Mouse (Mus musculus) limb, embryonic 15.5 days (tissue): ENCODE results near the gene Rabggtb. TPM values are rescaled to one million over a fixed set of nuclear protein-coding genes. Genes with fewer than 3 reads are reported as not detected.

Experiments used
- ATAC-seq: fragments of 200-750 bp; cut with Nextera tagmentation; 2 replicates; pipeline ENCODE4 v1.8.0; 2017; ENCODE audit warnings: low read depth, moderate TSS enrichment; ENCODE audit not compliant: insufficient number of reproducible peaks, low FRiP score, low TSS enrichment
- H3K27ac ChIP-seq: fragments of 300-500 bp; sonication (generic); 2 replicates; pipeline ENCODE4 v1.5.1; 2015; ENCODE audit warnings: moderate library complexity, mild to moderate bottlenecking, inconsistent platforms
- H3K27me3 ChIP-seq: fragments of 300-500 bp; sonication (generic); 2 replicates; pipeline ENCODE4 v1.6.1; 2015; ENCODE audit warnings: inconsistent platforms
- H3K36me3 ChIP-seq: fragments of 300-500 bp; sonication (generic); 2 replicates; pipeline ENCODE4 v1.6.1; 2015; ENCODE audit warnings: inconsistent platforms
- H3K4me1 ChIP-seq: fragments of 300-500 bp; sonication (generic); 2 replicates; pipeline ENCODE4 v1.6.1; 2015; ENCODE audit warnings: inconsistent platforms
- H3K4me2 ChIP-seq: fragments of 300-500 bp; sonication (generic); 2 replicates; pipeline ENCODE4 v1.6.1; 2015; ENCODE audit warnings: mild to moderate bottlenecking, inconsistent platforms
- H3K4me3 ChIP-seq: fragments of 300-500 bp; sonication (generic); 2 replicates; pipeline ENCODE4 v1.5.1; 2015; ENCODE audit warnings: mild to moderate bottlenecking, inconsistent platforms
- H3K9ac ChIP-seq: fragments of 300-500 bp; sonication (generic); 2 replicates; pipeline ENCODE4 v1.6.1; 2015; ENCODE audit warnings: inconsistent platforms
- H3K9me3 ChIP-seq: fragments of 300-500 bp; sonication (generic); 2 replicates; pipeline ENCODE4 v1.6.1; 2016; ENCODE audit warnings: inconsistent platforms
- WGBS: fragments of 180-500 bp; shearing (Covaris S2); methylation state at CpG from one replicate; pipeline ENCODE4 v1.1.7; 2015; 5-methylcytosine and 5-hydroxymethylcytosine counted together
- polyA plus RNA-seq: library from polyadenylated mRNA; unstranded; fragments of >200 nt; fragmentation: Nextera tagmentation; extraction: Ambion mirVana; gene quantifications from 2 replicates; pipeline ENCODE4 v1.2.1, GENCODE M21; 2015

Gene Rabggtb
- polyA plus RNA-seq, 1 experiment from 2014 or later, result 49.6 TPM

DNA sequence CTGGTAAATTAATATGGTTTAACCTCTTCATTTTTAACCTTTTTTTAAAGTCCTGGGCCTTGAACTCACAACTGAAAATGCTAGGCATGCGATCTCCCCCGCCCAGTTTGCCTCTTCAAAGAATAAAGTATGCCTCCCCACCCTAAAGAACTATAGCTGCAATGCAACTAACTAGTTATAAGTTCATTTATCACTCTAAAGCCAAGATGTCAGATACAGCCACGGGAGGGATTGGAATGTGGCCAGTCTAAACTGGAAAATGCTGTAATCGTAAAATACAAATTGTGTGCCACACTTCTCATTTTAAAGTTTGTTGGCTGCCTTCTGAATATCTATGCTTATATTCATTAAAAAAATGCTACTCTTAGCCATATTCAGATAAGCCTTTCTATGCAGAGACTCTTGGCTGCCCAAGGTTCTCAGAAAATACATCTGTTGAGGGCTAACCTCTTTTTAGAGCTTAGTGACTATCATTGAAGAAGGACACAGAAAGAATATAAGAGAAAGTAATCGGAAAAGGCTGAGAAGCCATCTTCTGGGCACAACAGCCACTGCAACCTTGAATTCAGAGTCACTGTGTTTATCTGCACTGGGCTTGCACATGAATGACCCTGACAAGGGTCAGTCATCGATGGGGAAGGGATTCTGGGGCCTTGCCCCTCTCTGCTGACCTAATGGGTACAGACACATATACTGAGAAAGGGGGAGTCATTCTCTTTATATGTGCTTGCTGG is 868 bp upstream of the Rabggtb start:
- Histone ChIP-seq H3K4me3 (peak overlapping the region; percentile 84), H3K4me2 (peak overlapping the region; percentile 72), H3K27ac (peak overlapping the region; percentile 97), H3K4me1 (peaks cover 36% of the 10 kb centered on the region), H3K9me3 (no peaks in the 10 kb centered on the region), H3K27me3 (no peaks in the 10 kb centered on the region), H3K9ac (peak overlapping the region; percentile 54), H3K36me3 (peaks cover 28% of the 10 kb centered on the region)
- ATAC-seq, result no peak
- WGBS, result 39% methylated on average over 6 of the region's 6 CpGs

DNA sequence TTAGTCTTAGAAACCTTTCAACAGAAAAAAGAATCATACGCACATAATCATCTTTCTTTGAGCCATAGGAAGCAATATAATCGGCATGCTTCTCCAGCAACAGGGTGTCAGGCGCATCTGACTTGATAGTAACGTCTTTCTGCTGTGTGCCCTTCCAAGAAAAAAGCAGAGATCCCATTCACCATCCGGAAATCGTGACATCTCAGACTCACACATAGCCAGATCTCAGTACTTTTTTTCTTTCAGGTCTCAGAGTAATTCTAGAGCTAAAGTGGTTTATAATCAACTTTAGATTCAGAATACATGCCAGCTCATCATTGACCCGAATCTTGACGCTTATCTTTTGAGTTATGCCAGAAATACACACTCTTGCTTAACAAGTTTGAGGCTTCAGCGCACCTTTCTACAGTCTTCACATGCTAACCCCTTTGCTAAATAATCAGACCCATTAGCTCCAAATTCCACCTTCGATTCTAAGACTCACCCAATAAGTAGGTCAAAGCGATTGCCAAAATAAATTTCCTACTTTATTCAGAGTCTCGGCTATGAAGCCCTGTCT is 848 bp downstream of the Rabggtb start:
- no peak for ATAC-seq
- H3K4me1 ChIP-seq, result peaks cover 37% of the 10 kb centered on the region
- peaks cover 42% of the 10 kb centered on the region for H3K36me3 ChIP-seq
- H3K4me3 ChIP-seq, result peak overlapping the region; percentile 84
- H3K9me3 ChIP-seq, result no peaks in the 10 kb centered on the region
- H3K27ac ChIP-seq, result peak overlapping the region; percentile 97
- no peaks in the 10 kb centered on the region for H3K27me3 ChIP-seq
- H3K4me2 ChIP-seq, result peak overlapping the region; percentile 72
- 3% methylated on average over 12 of the region's 12 CpGs for WGBS
- H3K9ac ChIP-seq, result peak overlapping the region; percentile 96

DNA sequence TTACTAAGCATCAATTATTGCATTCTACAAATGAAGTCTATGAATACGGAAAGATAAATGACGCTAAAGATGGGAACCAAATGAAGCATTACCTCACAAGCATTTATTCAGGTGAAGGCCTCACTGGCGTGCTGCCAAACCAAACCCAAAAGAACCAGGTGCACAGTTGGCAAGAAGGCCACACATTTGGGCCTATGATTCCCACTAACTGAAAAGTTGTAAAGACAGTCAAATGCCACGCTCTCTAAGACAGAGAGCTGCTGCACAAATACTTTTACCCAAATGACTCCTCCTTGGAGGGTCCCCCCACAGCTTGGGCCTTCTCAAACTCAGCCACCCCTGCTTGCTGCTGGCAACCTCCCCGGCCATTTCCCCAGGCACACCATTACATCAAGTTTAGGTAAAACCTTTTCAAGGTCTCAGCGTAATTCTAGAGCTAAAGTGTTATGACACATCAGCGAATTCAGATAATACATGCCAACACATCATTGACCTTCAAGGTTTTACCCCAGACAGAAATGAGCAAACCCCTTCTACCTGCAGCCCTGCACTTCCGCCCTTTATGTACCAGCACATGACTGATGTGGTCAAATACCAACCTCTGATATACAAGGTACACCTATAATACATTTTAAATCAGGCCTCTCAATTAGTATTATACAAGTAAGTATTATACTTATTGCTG is 1.5 kb downstream of the Rabggtb start:
- Histone ChIP-seq H3K9ac (peak overlapping the region; percentile 96), H3K4me2 (peak overlapping the region; percentile 72), H3K9me3 (no peaks in the 10 kb centered on the region), H3K27me3 (no peaks in the 10 kb centered on the region), H3K4me1 (peaks cover 37% of the 10 kb centered on the region), H3K36me3 (peaks cover 48% of the 10 kb centered on the region), H3K4me3 (peak overlapping the region; percentile 84), H3K27ac (peak overlapping the region; percentile 17; the same call in 1 of the 2 replicates)
- ATAC-seq, result no peak
- WGBS, result 36% methylated on average over 8 of the region's 8 CpGs

DNA sequence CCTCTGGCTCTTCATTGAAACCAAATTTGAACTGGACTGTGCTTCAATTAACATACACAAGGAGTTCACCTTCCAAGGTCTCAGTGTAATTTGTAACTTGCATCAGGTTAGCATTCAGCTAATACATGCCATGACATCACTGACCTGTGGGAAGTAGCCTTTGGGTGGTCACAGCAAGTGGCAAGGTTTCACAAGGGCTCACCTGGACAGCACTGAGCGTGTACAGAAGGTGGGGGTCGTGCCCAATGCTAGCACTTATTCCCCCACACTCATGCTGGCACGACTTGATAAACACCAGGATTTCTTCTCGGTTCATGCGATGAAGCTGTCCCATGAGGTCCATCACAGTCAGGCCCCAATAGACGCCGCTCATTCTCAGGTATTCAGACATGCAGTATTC is 2.3 kb downstream of the Rabggtb start:
- Histone ChIP-seq H3K27ac (no peak overlapping the region), H3K27me3 (no peaks in the 10 kb centered on the region), H3K4me1 (peaks cover 40% of the 10 kb centered on the region), H3K36me3 (peaks cover 56% of the 10 kb centered on the region), H3K9ac (no peak overlapping the region), H3K4me2 (peak overlapping the region; percentile 72; the same call in 1 of the 2 replicates), H3K4me3 (peak overlapping the region; percentile 84), H3K9me3 (no peaks in the 10 kb centered on the region)
- no peak for ATAC-seq
- WGBS, result 70% methylated on average over 7 of the region's 7 CpGs

DNA sequence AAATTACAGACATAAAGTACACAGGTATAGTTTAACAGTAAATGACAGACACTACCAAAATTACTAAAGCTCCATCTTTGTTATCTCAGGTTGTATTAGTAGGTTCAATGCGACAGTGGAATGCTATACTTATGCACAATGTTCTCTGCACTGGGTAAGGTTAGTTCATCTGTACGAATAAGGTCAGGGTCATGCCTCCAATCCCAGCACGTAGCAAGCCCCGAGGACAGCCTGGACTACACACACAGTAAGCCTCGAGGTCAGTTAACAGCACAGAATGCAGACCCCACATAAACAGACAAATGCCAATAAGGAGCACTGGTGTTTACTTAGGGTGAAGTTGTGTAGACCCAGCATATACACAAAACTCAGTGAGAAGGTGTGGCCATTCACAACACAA is 3.9 kb downstream of the Rabggtb start:
- no peak overlapping the region for H3K4me3 ChIP-seq
- H3K4me2 ChIP-seq, result no peak overlapping the region
- no peak for ATAC-seq
- peaks cover 71% of the 10 kb centered on the region for H3K36me3 ChIP-seq
- H3K4me1 ChIP-seq, result peaks cover 39% of the 10 kb centered on the region
- H3K9me3 ChIP-seq, result no peaks in the 10 kb centered on the region
- no peak overlapping the region for H3K27ac ChIP-seq
- no peaks in the 10 kb centered on the region for H3K27me3 ChIP-seq
- H3K9ac ChIP-seq, result no peak overlapping the region
- 75% methylated on average over 5 of the region's 5 CpGs for WGBS

DNA sequence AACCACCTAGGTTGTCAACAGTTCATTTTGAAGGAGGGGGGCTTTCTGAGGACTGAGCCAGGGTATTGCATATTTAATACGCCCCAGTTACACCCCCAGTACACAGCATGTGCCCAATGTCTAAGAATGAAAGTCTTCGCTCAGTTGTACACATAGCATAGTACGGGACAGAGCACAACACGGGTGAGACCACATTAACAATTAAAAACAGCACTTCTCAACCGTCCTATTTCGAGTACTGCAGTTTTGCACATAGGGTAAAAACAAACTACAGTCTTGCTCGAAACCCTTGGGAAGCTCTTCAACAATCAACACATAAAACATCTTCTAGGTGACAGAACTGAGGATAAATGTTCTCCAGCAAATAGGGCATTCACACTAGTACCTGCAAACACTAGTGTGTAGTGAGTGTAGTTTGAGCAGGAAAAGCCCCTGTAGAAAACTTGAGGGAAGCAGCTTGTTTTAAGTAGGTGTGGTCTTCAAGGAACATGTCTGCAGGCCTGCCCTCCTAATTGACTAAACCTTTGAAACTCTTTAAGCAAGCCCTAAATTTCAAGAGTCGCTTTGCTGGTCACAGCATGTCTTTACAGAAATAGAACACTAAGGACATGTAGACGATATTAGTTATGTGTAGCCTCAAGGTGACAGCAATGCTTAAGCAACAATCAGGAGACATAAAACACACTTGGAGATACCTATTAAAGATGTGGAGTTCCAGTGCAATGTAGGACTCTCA is 6.5 kb downstream of the Rabggtb start, which contains the start of gene Msh4:
TSS of gene Msh4 (minus strand) at position 3 of the 736 bp plus-strand sequence.
- Histone ChIP-seq H3K4me3 (no peak within 1 kb of the TSS), H3K27ac (no peak within 1 kb of the TSS), H3K27me3 (no peaks in the 10 kb centered on the region), H3K36me3 (peaks cover 77% of the 10 kb centered on the region), H3K9ac (no peak within 1 kb of the TSS), H3K4me1 (peaks cover 29% of the 10 kb centered on the region), H3K9me3 (no peaks in the 10 kb centered on the region), H3K4me2 (no peak within 1 kb of the TSS)
- ATAC-seq, result no peak
- whole genome bisulfite sequencing, result 78% methylated on average over 9 of the region's 9 CpGs

DNA sequence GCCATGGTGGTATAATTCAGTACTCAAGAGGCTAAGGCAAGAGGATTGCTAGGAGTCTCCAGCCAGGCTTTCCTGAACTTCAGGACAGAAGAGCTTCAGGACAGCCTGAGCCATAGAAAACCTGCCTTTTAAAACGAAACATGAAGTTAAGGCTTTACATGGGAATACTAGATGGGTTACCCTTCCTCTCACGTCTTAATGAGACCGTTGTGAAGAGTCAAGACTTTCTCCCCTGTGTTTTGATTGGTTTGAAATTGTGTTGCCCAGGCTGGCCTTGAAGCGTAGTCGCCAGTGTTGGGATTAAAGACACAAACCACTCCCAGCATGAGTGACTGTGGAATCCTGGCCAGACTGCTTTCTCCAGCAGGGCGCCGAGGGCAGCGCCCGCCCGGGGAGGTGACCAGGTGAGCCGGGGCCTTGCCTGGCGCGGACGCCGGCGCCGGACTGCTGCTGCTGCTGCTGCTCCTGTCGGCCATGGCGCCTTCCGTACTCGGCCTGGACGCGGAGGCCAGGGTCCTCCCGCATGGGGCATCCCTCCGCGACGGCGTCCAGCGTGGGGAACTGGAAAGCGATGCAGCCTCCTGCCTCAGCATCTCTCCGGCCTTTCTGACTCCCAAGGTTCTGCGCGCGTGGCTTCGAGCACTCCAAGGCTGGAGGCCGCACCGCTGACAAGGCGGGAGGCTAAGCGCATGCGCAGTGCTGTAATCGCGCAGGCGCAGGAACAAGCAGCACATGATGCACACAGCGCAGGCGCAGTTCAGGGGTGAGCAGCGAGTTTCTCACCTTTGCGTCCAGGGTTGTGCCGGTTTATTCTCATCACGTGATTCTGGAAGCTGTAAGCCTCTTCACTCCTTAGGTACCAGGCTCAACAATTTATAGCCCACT is 7.3 kb downstream of the Rabggtb start:
- WGBS, result 84% methylated on average over 49 of the region's 49 CpGs
- Histone ChIP-seq H3K4me2 (no peak overlapping the region), H3K9ac (no peak overlapping the region), H3K27me3 (no peaks in the 10 kb centered on the region), H3K9me3 (no peaks in the 10 kb centered on the region), H3K4me3 (no peak overlapping the region), H3K36me3 (peaks cover 69% of the 10 kb centered on the region), H3K4me1 (peaks cover 21% of the 10 kb centered on the region), H3K27ac (no peak overlapping the region)
- no peak for ATAC-seq

DNA sequence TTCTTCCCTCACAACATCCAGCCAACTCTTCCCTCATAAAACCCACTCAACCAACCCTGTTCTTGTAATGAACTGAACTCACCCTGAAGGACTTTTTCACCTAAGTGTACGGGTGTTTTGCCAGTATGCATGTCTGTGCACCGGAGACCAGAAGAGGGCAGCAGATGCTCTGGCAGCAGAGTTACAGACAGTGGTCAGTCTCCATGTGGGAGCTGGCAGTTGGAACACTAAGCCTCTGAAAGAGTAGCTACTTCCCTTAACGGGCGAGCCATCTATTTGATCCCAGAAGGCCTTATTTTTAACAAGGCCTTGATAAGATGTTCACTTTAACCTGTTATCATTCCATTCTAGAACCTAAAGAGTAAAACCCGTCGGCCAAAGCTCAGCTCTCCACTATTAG is 8.2 kb downstream of the Rabggtb start:
- no peak for ATAC-seq
- Histone ChIP-seq H3K9me3 (no peaks in the 10 kb centered on the region), H3K27ac (no peak overlapping the region), H3K27me3 (no peaks in the 10 kb centered on the region), H3K36me3 (peaks cover 60% of the 10 kb centered on the region), H3K4me1 (peaks cover 13% of the 10 kb centered on the region; the same call in 1 of the 2 replicates), H3K9ac (no peak overlapping the region), H3K4me2 (no peak overlapping the region), H3K4me3 (no peak overlapping the region)
- whole genome bisulfite sequencing, result 63% methylated on average over 6 of the region's 6 CpGs

DNA sequence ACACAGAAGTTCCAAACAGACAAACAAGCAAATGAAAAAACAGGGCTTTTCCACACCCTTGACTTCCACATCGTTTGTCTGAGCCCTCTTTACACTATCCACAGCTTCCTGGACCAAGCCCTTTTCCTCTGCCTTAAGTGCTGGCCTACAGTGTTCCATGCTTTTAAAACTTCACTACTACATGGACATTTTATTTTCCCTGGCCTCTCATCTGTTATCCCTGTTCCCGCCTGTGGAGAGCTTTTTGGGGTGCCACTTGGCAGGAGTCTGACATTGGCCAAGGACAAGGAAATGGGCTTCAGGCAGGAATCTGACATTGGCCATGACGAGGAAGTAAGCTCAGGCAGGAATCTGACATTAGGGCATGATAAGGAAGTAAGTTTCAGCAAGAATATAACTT is 10.2 kb downstream of the Rabggtb start:
- Histone ChIP-seq H3K4me2 (no peak overlapping the region), H3K9ac (no peak overlapping the region), H3K4me3 (no peak overlapping the region), H3K4me1 (peaks cover 3% of the 10 kb centered on the region; the same call in 1 of the 2 replicates), H3K36me3 (peaks cover 40% of the 10 kb centered on the region), H3K9me3 (no peaks in the 10 kb centered on the region), H3K27ac (no peak overlapping the region), H3K27me3 (no peaks in the 10 kb centered on the region)
- 66% methylated on average over 3 of the region's 3 CpGs for WGBS
- no peak for ATAC-seq

DNA sequence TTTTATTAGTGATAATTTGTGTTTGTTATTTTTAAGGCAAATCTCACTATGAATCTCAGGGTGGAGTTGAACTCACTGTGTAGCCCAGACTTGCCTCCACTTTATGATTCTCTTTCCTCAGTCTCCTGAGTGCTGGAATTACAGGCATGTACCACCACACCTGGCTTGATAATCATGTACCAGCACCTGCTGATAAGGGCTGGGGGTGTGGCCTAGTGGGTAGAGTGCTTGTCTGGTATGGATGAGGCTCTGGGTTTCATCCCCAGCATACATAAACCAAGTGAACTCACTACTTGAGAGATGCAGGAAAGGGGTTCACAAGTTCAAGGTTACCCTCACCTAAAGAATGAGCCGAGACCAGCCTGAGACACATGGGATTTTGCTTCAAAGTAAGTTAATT is 10.9 kb downstream of the Rabggtb start:
- no peaks in the 10 kb centered on the region for H3K27me3 ChIP-seq
- H3K4me1 ChIP-seq, result 0 out of 2 replicates have a peak, but pooled peaks cover 3% of the 10 kb centered on the region
- H3K27ac ChIP-seq, result no peak overlapping the region
- H3K9me3 ChIP-seq, result no peaks in the 10 kb centered on the region
- ATAC-seq, result no peak
- H3K4me2 ChIP-seq, result no peak overlapping the region
- H3K36me3 ChIP-seq, result peaks cover 36% of the 10 kb centered on the region
- WGBS, result 85% methylated on average over 1 of the region's 1 CpGs
- H3K9ac ChIP-seq, result no peak overlapping the region
- H3K4me3 ChIP-seq, result no peak overlapping the region

DNA sequence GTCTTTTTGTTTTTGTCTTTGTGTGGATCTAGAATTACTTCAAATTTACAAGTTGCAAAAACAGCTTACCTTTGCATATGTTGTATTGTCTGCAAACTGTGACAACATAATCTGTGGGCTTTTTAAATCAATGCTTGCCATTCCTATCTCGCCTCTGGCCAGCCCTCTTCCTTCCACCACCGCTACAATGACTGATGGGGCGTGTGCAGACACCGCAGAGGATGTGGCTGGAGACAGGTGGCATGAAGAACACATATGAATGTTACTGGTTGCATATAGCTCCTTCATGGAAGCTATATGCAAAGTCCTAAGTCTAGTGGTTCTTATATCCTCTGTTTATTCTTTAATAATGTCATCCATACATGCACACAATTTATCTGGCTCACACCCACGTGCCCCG is 15.6 kb downstream of the Rabggtb start:
- no peaks in the 10 kb centered on the region for H3K4me1 ChIP-seq
- H3K4me2 ChIP-seq, result no peak overlapping the region
- no peak overlapping the region for H3K4me3 ChIP-seq
- no peaks in the 10 kb centered on the region for H3K9me3 ChIP-seq
- WGBS, result 65% methylated on average over 6 of the region's 6 CpGs
- no peak overlapping the region for H3K9ac ChIP-seq
- no peaks in the 10 kb centered on the region for H3K27me3 ChIP-seq
- no peak overlapping the region for H3K27ac ChIP-seq
- H3K36me3 ChIP-seq, result no peaks in the 10 kb centered on the region
- no peak for ATAC-seq
